Mouse (Mus musculus) embryo, embryonic 10 days (tissue): ENCODE results near the gene S100a3.

Source experiments
- DNase-seq: peaks from one replicate; pipeline ENCODE4 v3.0.0-alpha.2; 2015; ENCODE audit warnings: low spot score

S100a3 gene

DNA sequence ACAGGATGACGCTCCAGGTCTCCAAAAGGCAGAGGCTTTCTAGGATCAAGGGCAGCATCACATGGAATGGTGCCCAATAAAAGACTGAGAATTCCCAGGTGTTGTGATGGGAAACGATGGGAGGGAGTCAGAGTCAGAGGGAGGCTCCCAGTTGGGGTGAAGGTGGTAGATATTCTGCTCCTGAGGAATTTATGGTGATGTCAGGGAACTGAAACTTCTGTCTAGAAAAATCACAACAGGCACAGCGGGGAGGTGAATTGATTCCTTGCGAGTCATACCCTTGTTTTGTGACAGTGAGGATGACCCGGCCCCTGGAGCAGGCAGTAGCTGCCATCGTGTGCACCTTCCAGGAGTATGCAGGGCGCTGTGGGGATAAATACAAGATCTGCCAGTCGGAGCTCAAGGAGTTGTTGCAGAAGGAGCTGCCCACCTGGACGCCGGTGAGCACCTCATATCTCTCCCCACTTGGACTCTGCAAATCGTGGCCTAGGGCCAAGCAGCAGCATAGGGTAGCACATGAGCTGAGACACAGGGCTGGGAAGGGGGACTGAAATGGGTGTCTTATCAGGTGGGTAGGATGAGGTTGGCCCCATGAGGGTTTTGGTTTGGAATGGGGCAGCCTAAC, 41.2 kb downstream of the S100a3 start, which contains the start of gene Gm42674:
Gene Gm42674, plus strand, starts transcription at position 419 of the 625 bp plus-strand sequence.
- no peak for DNase-seq

DNA sequence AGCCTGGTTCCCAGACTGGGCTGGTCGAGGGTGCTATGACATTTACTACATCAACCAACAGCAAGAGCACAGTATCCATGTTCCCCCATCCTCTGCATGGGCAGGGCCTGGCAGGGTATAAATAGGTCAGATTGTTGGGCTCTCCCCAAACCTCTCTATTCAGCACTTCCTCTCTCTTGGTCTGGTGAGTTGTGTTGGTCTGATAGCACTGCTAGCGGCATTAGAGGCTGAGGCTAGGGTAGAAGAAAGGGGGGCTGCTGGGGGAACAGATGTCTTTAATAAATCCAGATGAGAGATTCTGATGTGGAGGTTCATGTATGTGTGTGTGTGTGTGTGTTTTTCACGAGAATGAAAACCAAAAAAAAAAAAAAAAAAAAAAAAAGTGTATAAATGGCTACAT, 43.2 kb downstream of the S100a3 start, which contains the start of gene S100a4:
Gene S100a4, plus strand, starts transcription at position 149 of the 400 bp plus-strand sequence.
- DNase-seq, result no peak

DNA sequence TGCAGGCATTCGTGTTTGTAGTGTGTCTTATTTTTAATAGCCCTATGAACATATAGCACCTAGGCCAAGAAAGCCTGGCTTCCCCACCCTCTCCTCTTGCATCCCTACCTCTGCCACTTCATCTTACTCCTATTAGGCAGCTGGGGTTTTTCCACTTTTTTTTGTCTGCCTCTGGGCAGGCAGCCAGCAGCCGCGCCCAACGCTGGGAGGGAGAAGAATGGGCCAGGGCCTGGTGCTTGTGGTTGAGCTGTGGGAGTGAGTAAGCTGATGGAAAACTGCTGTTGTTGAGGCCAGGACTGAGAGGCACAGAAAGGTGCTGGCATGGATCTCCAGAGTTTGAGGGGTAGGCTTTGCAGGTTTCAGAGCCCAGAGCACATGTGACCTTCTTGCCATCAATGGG, 44.0 kb downstream of the S100a3 start:
- DNase-seq, result no peak

GRCm38 (mm10) chr3:90605049-90605448, 44.7 kb downstream of the S100a3 start:
- no peak for DNase-seq

DNA sequence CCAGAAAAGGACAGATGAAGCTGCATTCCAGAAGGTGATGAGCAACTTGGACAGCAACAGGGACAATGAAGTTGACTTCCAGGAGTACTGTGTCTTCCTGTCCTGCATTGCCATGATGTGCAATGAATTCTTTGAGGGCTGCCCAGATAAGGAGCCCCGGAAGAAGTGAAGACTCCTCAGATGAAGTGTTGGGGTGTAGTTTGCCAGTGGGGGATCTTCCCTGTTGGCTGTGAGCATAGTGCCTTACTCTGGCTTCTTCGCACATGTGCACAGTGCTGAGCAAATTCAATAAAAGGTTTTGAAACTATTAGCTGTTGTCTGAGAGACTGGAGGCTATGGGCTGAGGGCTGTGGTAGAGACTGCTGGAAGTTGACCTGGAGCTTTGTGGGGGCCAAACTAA, 45.4 kb downstream of the S100a3 start:
- DNase-seq, result no peak

GRCm38 (mm10) chr3:90606185-90606584, 45.8 kb downstream of the S100a3 start:
- peak; percentile 75 for DNase-seq

GRCm38 (mm10) chr3:90607361-90607760, 47.0 kb downstream of the S100a3 start:
- DNase-seq, result no peak

DNA sequence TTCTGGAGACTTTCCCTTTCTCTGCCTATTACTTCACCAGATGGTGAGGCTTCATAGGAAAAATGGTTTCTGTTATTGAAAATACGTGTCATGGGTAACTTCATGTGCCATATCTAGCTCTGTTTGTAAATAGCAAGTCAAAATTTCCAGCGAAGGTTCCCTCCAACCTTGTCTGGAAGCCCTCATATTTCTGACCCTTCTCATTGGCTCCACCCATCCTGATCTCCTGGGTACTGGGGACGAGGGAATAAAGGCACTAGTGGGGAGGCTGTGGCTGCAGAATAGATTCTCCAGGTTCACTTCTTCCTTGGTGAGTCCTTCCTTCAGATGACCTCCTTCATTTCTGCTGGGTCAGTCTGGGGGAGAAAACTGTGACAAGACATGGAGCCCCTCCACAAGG, 47.8 kb downstream of the S100a3 start, which contains the start of gene S100a5:
Gene S100a5, plus strand, starts transcription at position 301 of the 400 bp plus-strand sequence.
- DNase-seq, result no peak

- no peak for DNase-seq
Observed at GRCm38 (mm10) chr3:90609102-90609501, 48.7 kb downstream of the S100a3 start.

DNA sequence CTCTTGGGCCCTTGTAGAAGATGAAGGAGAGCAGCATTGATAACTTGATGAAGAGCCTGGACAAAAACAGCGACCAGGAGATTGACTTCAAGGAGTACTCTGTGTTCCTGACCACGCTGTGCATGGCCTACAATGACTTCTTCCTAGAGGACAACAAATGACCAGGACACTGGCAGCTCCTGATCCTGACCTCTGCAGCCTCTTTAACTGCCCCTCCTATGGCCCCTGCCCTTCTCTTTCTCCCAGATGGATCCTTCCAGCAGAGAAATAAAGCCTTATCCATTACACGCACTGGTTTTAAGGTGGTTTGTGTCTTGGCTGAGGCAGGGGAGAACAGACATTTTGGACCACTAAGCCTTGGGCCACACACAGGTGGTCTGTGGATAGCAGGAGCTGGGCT, 51.1 kb downstream of the S100a3 start:
- no peak for DNase-seq

- DNase-seq, result no peak
Observed at GRCm38 (mm10) chr3:90612061-90612460, 51.7 kb downstream of the S100a3 start.

DNA sequence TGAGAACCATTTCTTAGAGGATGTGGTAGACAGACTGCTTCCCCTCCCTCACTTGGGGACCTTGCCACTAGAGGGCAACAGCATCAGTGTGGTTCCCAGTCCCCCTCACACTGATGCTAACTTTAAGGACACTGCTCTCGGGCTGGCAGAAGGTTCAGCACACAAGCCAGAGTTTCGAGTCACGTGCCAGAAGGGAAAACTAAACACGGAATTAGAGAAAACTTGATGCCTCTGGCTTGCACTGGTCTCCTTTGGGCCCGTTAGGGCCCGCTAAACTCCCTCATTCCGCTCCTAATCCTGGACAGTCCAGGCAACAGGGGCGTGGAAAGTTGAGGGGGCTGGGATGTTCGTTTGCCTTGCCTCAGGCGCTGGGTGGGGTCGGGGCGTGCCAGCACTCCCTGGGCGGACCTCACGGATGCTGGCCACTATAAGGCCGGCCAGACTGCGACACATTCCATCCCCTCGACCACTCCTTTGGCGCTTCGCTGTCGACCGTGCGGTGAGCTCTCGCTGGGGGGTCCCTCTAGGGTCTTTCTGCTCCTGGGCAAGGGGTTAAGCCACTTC, 52.4 kb downstream of the S100a3 start, which contains the start of gene S100a6:
Gene S100a6, plus strand, starts transcription at position 155 of the 564 bp plus-strand sequence.
- DNase-seq, result peak; percentile 91

DNA sequence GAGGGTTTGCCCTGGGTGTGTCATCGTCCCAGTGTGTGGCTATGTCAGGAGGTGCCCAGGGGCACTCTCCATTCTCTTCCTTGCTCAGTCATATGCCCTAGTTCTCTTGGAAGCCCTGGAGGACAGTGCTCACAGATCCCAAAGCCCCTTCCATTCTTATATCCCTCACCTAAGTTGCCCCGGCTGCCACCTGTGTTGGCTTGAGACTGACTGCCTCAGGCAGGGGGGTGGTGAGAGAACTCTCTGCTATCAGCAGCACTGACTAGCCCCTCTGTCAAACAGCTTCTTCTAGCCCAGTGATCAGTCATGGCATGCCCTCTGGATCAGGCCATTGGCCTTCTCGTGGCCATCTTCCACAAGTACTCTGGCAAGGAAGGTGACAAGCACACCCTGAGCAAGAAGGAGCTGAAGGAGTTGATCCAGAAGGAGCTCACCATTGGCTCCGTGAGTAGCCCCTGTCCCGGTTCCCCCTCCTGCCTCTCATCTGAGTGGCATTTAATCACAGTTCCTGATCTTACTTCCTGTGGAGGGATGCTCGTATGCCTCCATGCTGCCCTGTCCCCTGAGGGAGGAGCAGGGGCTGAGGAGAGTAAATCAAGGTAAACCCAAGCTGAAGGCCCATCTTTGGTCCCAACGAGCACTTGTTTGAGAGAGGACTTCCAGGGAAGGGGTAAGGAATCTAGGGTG, 53.2 kb downstream of the S100a3 start:
- DNase-seq, result no peak

DNA sequence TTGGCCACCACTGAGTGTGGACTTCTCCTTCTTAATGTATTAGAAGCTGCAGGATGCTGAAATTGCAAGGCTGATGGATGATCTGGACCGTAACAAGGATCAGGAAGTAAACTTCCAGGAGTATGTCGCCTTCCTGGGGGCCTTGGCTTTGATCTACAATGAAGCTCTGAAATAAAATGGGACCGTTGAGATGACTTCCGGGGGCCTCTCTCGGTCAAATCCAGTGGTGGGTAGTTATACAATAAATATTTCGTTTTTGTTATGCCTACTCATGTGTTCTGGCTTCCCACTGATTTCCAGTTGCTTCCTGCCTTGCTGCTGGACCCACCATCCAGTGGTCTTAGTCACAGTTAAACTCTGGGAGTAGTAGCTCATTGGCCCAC, 53.8 kb downstream of the S100a3 start:
- no peak for DNase-seq

- no peak for DNase-seq
Observed at GRCm38 (mm10) chr3:90614611-90615251, 54.4 kb downstream of the S100a3 start.

DNA sequence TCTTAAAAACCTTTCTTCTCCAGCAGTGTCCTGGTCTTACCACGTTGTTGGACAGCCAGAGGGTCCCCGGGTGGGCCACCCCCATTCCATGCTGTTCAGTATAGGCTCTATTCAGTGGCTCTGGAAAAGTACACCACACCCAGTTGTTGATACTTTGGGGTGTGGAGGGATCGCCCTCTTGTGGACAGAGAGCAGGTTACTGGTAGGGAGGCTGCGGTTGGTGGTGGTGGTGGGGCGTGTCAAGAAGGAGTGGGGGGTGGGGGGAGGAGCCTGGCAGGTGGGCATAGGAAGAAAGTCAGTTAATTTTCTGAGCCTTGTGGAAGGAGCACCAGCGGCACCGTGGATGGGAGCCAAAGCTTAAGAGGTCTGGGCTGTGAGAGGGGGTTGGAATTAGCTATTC, 55.0 kb downstream of the S100a3 start:
- DNase-seq, result peak; percentile 76

- DNase-seq, result no peak
Observed at GRCm38 (mm10) chr3:90615911-90616310, 55.5 kb downstream of the S100a3 start.

- DNase-seq, result no peak
Observed at GRCm38 (mm10) chr3:90617586-90617985, 57.2 kb downstream of the S100a3 start.

GRCm38 (mm10) chr3:90621552-90621951, 61.2 kb downstream of the S100a3 start:
- DNase-seq, result no peak

- peak; percentile 46 for DNase-seq
Observed at GRCm38 (mm10) chr3:90623435-90624071, 63.2 kb downstream of the S100a3 start.

DNA sequence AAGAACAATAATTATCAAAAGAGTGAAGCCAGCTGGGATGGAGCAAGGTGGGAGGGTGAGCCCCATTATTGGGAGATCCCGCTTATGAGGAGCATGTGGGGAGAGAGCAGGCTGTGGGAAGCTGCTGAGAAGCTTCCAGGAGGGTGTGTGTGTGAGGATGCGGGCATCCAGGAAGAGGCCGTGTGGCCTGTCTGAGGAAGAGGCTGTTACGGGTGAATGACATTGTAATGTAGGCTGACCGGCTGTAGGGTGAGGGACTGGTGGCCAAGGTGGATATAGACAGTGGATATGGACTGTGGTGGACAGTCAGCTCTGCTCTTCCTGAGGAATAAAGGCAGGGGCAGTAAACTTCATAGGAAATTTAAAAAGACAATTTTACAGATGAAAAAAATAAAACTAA, 65.1 kb downstream of the S100a3 start:
- no peak for DNase-seq
